Mouse (Mus musculus) right cerebral cortex, postnatal 10 days (tissue): ENCODE data around the gene Csnk2a1.
"Not testable (repeated sequence)": the region's sequence is repeated elsewhere in the genome, so short reads cannot be mapped to it uniquely, and the experiment has no call there.

Experiments
- DNase-seq, 2 experiments: peaks; one replicate each; pipeline ENCODE4 v3.0.0; 2021; ENCODE audit warnings: low spot score in 2 of 2

Gene Csnk2a1

GRCm38 (mm10) chr2:152226248-152227050, at the start of gene Csnk2a1:
TSS of gene Csnk2a1 (plus strand) at chr2:152226839.
- DNase-seq, result peak; percentile 95 to 96

GRCm38 (mm10) chr2:152177162-152177805, 49.4 kb upstream of the Csnk2a1 start:
- peak in 1 of 2 experiments; percentile 25 for DNase-seq

GRCm38 (mm10) chr2:152177806-152178170, 48.9 kb upstream of the Csnk2a1 start:
- no peak for DNase-seq

- DNase-seq, result no peak
Observed at GRCm38 (mm10) chr2:152178345-152178744, 48.3 kb upstream of the Csnk2a1 start.

GRCm38 (mm10) chr2:152179301-152179700, 47.3 kb upstream of the Csnk2a1 start:
- no peak for DNase-seq

- peak in 1 of 2 experiments; percentile 39 for DNase-seq
Observed at GRCm38 (mm10) chr2:152180323-152180722, 46.3 kb upstream of the Csnk2a1 start.

GRCm38 (mm10) chr2:152187132-152187531, 39.5 kb upstream of the Csnk2a1 start:
- DNase-seq, result no peak

- DNase-seq, result no peak
Observed at GRCm38 (mm10) chr2:152189213-152189612, 37.4 kb upstream of the Csnk2a1 start.

GRCm38 (mm10) chr2:152189640-152190039, 37.0 kb upstream of the Csnk2a1 start:
- no peak for DNase-seq

- no peak for DNase-seq
Observed at GRCm38 (mm10) chr2:152190161-152190560, 36.5 kb upstream of the Csnk2a1 start.

GRCm38 (mm10) chr2:152192591-152193345, 33.9 kb upstream of the Csnk2a1 start:
- DNase-seq, result no peak

- DNase-seq, result no peak
Observed at GRCm38 (mm10) chr2:152193346-152193710, 33.3 kb upstream of the Csnk2a1 start.

- DNase-seq, result no peak
Observed at GRCm38 (mm10) chr2:152194586-152194985, 32.1 kb upstream of the Csnk2a1 start.

GRCm38 (mm10) chr2:152196896-152197295, 29.7 kb upstream of the Csnk2a1 start:
- DNase-seq, result no peak

- DNase-seq, result peak; percentile 73 to 74
Observed at GRCm38 (mm10) chr2:152197301-152197712, 29.3 kb upstream of the Csnk2a1 start.

GRCm38 (mm10) chr2:152206139-152206538, 20.5 kb upstream of the Csnk2a1 start:
- DNase-seq, result not testable (repeated sequence)

- DNase-seq, result no peak
Observed at GRCm38 (mm10) chr2:152211871-152212270, 14.8 kb upstream of the Csnk2a1 start.

- DNase-seq, result no peak
Observed at GRCm38 (mm10) chr2:152216975-152217374, 9.7 kb upstream of the Csnk2a1 start.

- no peak for DNase-seq
Observed at GRCm38 (mm10) chr2:152223521-152224300, 2.9 kb upstream of the Csnk2a1 start.

GRCm38 (mm10) chr2:152225536-152225935, 1.1 kb upstream of the Csnk2a1 start:
- no peak for DNase-seq

- peak; percentile 75 to 76 for DNase-seq
Observed at GRCm38 (mm10) chr2:152227051-152227481, 427 bp downstream of the Csnk2a1 start.

- no peak for DNase-seq
Observed at GRCm38 (mm10) chr2:152230046-152230445, 3.4 kb downstream of the Csnk2a1 start.
